Mouse (Mus musculus): ENCODE measurements at regions not wholly inside any gene's neighbourhood (a gene's known extent, or its start where the extent isn't known, plus 50 kb on each side); places are given as distances from the start of the nearest gene placed in this dataset.

DNA sequence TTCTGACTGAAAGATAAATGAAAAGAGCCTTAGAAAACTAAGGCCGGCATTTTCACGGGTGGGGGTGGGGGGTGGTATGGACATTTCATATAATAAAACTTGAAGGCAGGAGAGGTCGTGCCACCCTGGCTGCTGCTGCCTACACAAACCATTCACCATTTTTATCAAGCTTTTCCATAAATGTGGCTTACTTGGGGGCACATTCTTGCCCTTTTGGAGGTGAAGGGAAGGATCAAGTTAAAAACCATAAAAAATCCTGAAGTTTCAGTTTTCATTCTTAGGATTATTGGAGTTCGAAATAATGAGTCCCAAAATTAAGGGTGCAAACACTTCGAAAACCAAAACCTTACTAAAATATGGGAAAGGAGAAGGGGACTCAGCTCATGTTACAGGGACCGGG is 95.1 kb upstream of the Hmga2 start:
- no peak for TF ChIP-seq ZKSCAN1 (IDR thresholded peaks at IDR 0.05; ENCODE audit: borderline replicate concordance, low read depth, low read length)
- TF ChIP-seq CTCF (conservative IDR thresholded peaks at IDR 0.05 in 1 of 2, IDR thresholded peaks at IDR 0.05 in 1 of 2; ENCODE audit: low read depth in 2 of 2, low read length in 2 of 2): no peak
- TF ChIP-seq USF1 (IDR thresholded peaks at IDR 0.05; ENCODE audit: low read depth, low read length): no peak
- no peak for TF ChIP-seq MAFK (IDR thresholded peaks at IDR 0.05; ENCODE audit: insufficient replicate concordance, low read length)
- no peak for TF ChIP-seq CHD2 (IDR thresholded peaks at IDR 0.05; ENCODE audit: low read length)

All from CH12.LX (cell line).